Mouse (Mus musculus): ENCODE data around the gene Ppm1e.
"Not testable (repeated sequence)": the region's sequence is repeated elsewhere in the genome, so short reads cannot be mapped to it uniquely, and the experiment has no call there.

The Ppm1e gene

DNA sequence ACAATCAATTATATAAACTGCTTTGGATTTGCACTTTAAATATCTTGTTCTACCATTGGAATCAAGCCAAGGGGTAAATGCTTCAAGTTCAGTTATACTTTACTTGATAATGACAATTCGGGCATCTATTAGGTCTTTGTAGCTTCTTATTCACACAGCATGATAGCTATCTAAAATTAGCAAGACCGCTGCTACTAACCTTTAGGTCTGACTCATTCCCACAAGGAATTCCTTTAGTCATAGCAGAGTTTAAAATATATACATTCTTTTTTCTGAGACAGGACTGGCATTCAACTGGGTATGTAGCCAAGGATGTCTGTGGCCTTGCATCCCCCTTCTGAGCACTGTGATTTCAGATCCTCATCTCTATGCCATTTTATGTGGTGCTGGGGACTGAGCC lies 48.5 kb downstream of the Ppm1e start:
- no peak for ATAC-seq (ENCODE audit: insufficient number of reproducible peaks, low FRiP score, low TSS enrichment)

GRCm38 (mm10) chr11:87309329-87310074 lies 49.3 kb downstream of the Ppm1e start:
- ATAC-seq (ENCODE audit: insufficient number of reproducible peaks, low FRiP score, low TSS enrichment) = no peak

DNA sequence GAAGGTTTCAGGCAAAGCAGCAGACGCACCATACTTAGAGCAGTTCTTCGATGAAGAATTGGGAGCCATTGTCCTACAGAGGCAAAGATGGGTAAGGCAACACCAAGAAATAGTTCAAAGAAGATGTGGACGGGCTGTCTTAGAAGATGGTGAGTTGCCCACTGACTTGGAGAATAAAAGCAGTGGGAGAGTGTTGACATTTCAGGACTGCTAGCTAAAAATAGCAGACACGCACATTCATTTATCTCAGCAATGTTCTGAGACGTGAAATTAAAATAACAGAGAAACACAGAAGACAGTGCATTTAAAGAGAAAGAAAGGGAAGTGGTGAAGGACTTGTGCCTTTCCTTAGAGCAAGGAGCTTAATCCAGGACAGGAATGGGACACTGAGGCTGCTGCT lies 59.8 kb downstream of the Ppm1e start:
- ATAC-seq (ENCODE audit: insufficient number of reproducible peaks, low FRiP score, low TSS enrichment) = no peak

GRCm38 (mm10) chr11:87296467-87296866 lies 62.4 kb downstream of the Ppm1e start:
- ATAC-seq (ENCODE audit: insufficient number of reproducible peaks, low FRiP score, low TSS enrichment) = no peak

- no peak for ATAC-seq (ENCODE audit: insufficient number of reproducible peaks, low FRiP score, low TSS enrichment)
Measured at GRCm38 (mm10) chr11:87295636-87296035, 63.2 kb downstream of the Ppm1e start.

GRCm38 (mm10) chr11:87289313-87289712 lies 69.5 kb downstream of the Ppm1e start:
- no peak for ATAC-seq (ENCODE audit: insufficient number of reproducible peaks, low FRiP score, low TSS enrichment)

GRCm38 (mm10) chr11:87286194-87286593 lies 72.6 kb downstream of the Ppm1e start:
- ATAC-seq (ENCODE audit: insufficient number of reproducible peaks, low FRiP score, low TSS enrichment) = no peak

DNA sequence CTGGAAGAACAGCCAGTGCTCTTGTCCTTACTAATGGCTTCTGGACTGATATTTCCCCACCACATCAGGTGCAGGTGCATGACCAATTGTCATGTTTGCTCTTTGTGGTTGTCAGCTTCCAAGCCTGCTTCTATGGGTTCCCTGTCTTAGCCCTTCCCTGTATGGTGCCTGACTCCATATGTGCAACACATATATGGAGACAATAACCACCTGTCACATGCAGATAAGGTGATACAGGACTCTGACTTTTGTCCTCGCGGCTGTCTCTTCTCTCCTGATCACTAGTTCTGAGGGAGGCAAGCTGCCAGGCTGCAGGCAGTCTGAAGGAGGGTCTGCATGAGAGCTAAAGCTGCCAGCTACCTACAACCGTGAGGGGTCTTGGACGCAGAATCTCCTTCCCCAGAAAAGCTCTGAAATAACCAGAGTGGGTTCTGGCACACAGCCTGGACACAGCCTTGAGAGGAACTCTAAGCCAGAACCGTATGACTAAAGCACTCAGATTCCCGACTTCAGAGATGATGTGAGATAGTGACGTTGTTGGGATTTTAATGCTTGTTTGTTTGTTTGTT lies 76.8 kb downstream of the Ppm1e start:
- ATAC-seq (ENCODE audit: insufficient number of reproducible peaks, low FRiP score, low TSS enrichment) = no peak

GRCm38 (mm10) chr11:87279461-87279860 lies 79.4 kb downstream of the Ppm1e start:
- no peak for ATAC-seq (ENCODE audit: insufficient number of reproducible peaks, low FRiP score, low TSS enrichment)

GRCm38 (mm10) chr11:87278807-87279206 lies 80.0 kb downstream of the Ppm1e start:
- ATAC-seq (ENCODE audit: insufficient number of reproducible peaks, low FRiP score, low TSS enrichment) = no peak

- no peak for ATAC-seq (ENCODE audit: insufficient number of reproducible peaks, low FRiP score, low TSS enrichment)
Measured at GRCm38 (mm10) chr11:87276240-87276985, 82.4 kb downstream of the Ppm1e start.

DNA sequence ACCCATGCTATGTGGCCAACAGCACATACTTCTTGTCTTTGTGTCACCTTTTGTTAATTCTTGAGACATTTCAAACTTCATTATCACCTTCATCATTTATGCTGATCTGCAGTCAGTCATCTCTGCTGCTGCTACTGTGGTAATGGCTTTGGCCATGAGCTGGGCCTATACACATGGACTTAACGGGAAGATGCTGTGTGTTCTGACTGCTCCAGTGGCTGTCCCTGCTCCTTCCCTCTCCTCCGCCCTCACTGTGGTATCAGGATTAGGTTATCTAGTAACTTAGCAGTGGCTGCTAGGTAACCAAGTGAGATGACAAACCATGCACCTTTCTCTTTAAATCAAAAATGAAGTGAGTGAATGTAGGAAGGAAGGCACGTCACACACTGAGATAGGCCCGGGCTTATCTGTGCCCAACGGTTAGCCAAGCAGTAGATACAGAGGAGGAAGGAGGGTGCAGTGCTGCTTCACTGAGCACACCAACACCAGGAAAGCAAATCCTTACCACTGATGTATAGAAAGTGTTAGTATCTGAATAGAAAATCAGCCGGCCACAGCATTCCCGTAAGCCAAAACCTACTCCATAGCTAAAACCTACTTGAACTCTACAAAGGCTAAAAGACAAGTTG lies 83.3 kb downstream of the Ppm1e start:
- ATAC-seq (ENCODE audit: insufficient number of reproducible peaks, low FRiP score, low TSS enrichment) = no peak

DNA sequence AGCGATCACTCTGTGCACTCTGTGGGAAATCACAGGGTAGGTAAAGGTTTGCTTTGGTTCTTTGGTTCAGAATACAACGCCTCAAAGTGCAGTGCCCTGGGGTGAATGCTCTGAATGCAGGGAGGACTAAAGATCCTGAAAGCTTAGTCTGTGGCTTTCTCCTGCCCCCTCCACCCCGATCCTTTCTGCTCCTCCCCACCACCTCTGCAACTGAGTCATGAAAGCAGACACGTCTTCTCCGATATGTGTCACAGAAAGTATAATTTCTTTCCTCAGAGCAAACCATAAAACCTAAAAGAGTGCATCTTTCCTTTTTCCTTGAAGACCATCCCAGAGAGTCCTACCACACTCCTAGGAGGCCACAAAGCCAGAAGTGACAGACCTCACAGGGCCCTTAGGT lies 86.1 kb downstream of the Ppm1e start:
- ATAC-seq (ENCODE audit: insufficient number of reproducible peaks, low FRiP score, low TSS enrichment) = no peak

DNA sequence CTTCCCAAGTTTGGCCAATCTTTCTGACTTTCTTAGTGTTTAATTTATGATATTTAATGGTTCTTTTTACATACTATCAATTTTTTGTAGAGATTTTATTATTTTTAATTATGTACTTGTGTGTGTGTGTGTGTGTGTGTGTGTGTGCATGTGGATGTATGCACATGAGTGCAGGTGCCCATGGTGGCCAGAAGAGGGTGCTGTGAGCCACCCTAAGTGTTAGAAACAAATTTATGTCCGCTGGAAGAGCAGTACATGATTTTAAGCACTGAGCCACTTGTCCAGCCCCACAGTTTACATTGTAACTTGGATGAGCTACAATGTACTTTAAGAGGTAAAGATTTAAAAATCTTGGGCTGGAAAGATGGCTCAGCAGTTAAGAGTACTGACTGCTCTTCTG lies 87.3 kb downstream of the Ppm1e start:
- no peak for ATAC-seq (ENCODE audit: insufficient number of reproducible peaks, low FRiP score, low TSS enrichment)

GRCm38 (mm10) chr11:87270958-87271357 lies 87.9 kb downstream of the Ppm1e start:
- ATAC-seq (ENCODE audit: insufficient number of reproducible peaks, low FRiP score, low TSS enrichment) = no peak

GRCm38 (mm10) chr11:87270446-87270845 lies 88.4 kb downstream of the Ppm1e start:
- no peak for ATAC-seq (ENCODE audit: insufficient number of reproducible peaks, low FRiP score, low TSS enrichment)

- ATAC-seq (ENCODE audit: insufficient number of reproducible peaks, low FRiP score, low TSS enrichment) = no peak
Measured at GRCm38 (mm10) chr11:87268803-87269202, 90.0 kb downstream of the Ppm1e start.

GRCm38 (mm10) chr11:87266246-87266645 lies 92.6 kb downstream of the Ppm1e start:
- ATAC-seq (ENCODE audit: insufficient number of reproducible peaks, low FRiP score, low TSS enrichment) = no peak

DNA sequence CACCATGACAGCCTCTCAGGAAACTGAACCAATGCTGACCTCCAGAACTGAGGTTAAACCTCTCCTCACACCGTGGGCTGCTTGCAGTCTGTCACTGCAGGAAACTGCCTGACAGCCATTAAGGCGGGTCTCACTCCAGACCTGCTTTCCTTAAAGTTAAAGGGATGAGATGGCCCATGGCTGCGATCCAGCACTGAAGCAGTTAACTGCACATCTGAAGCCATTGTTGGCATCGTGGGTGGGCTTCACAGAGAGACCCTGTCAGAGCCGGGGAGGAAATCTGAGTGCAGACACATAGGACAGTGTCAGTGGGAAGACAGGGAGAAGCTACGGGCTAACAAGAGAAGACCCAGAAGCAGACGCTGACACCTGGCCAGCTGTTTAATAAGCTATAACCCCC lies 94.9 kb downstream of the Ppm1e start:
- no peak for ATAC-seq (ENCODE audit: insufficient number of reproducible peaks, low FRiP score, low TSS enrichment)

GRCm38 (mm10) chr11:87261705-87262104 lies 97.1 kb downstream of the Ppm1e start:
- ATAC-seq (ENCODE audit: insufficient number of reproducible peaks, low FRiP score, low TSS enrichment) = not testable (repeated sequence)

- ATAC-seq (ENCODE audit: insufficient number of reproducible peaks, low FRiP score, low TSS enrichment) = no peak
Measured at GRCm38 (mm10) chr11:87259792-87260191, 99.0 kb downstream of the Ppm1e start.
